Mouse (Mus musculus): ENCODE results near the gene Jazf1. TPM values are rescaled to one million over a fixed set of nuclear protein-coding genes. Genes with fewer than 3 reads are reported as not detected.

Gene Jazf1
- total RNA-seq, 2 experiments from 2014 or later, result 0.77 to 0.94 TPM

GRCm38 (mm10) chr6:53014460-53015455 is 53.7 kb downstream of the Jazf1 start:
- DNase-seq, result no peak
- intact Hi-C loops (cut with DNase I), result no loop called here

GRCm38 (mm10) chr6:53010286-53010685 is 58.1 kb downstream of the Jazf1 start:
- DNase-seq, result no peak
- intact Hi-C loops (cut with DNase I), result no loop called here

GRCm38 (mm10) chr6:53006032-53006431 is 62.4 kb downstream of the Jazf1 start:
- no peak for DNase-seq
- intact Hi-C loops (cut with DNase I), result no loop called here

GRCm38 (mm10) chr6:53005544-53005943 is 62.9 kb downstream of the Jazf1 start:
- DNase-seq, result no peak
- intact Hi-C loops (cut with DNase I), result no loop called here

- intact Hi-C loops (cut with DNase I), result no loop called here
- DNase-seq, result no peak
Observed at GRCm38 (mm10) chr6:52990816-52991215, 77.6 kb downstream of the Jazf1 start.

GRCm38 (mm10) chr6:52987905-52988640 is 80.4 kb downstream of the Jazf1 start:
- no peak for DNase-seq
- intact Hi-C loops (cut with DNase I), result no loop called here

- intact Hi-C loops (cut with DNase I), result no loop called here
- peak in 1 of 2 experiments; percentile 22 for DNase-seq
Observed at GRCm38 (mm10) chr6:52987391-52987790, 81.0 kb downstream of the Jazf1 start.

- DNase-seq, result no peak
- intact Hi-C loops (cut with DNase I), result no loop called here
Observed at GRCm38 (mm10) chr6:52982175-52982574, 86.3 kb downstream of the Jazf1 start.

GRCm38 (mm10) chr6:52979503-52979902 is 88.9 kb downstream of the Jazf1 start:
- DNase-seq, result no peak
- intact Hi-C loops (cut with DNase I), result no loop called here

- DNase-seq, result no peak
- intact Hi-C loops (cut with DNase I), result no loop called here
Observed at GRCm38 (mm10) chr6:52973351-52973750, 95.1 kb downstream of the Jazf1 start.

GRCm38 (mm10) chr6:52972138-52972537 is 96.3 kb downstream of the Jazf1 start:
- intact Hi-C loops (cut with DNase I), result no loop called here

GRCm38 (mm10) chr6:52969717-52970261 is 98.6 kb downstream of the Jazf1 start:
- intact Hi-C loops (cut with DNase I), result no loop called here
- DNase-seq, result peak in 1 of 2 experiments; percentile 56

More at GRCm38 (mm10) chr6:52972138-52972537, 96.3 kb downstream of the Jazf1 start:
- no peak for DNase-seq

GRCm38 (mm10) chr6:52968346-52968891 is 100.0 kb downstream of the Jazf1 start:
- intact Hi-C loops (cut with DNase I), result no loop called here

GRCm38 (mm10) chr6:52967557-52968270 is 100.7 kb downstream of the Jazf1 start:
- intact Hi-C loops (cut with DNase I), result no loop called here
- no peak for DNase-seq

More at GRCm38 (mm10) chr6:52968346-52968891, 100.0 kb downstream of the Jazf1 start:
- no peak for DNase-seq

GRCm38 (mm10) chr6:52966001-52966400 is 102.4 kb downstream of the Jazf1 start:
- no peak for DNase-seq
- intact Hi-C loops (cut with DNase I), result no loop called here

GRCm38 (mm10) chr6:52965340-52965739 is 103.1 kb downstream of the Jazf1 start:
- intact Hi-C loops (cut with DNase I), result no loop called here
- no peak for DNase-seq

GRCm38 (mm10) chr6:52963840-52964690 is 104.4 kb downstream of the Jazf1 start:
- no peak for DNase-seq
- intact Hi-C loops (cut with DNase I), result no loop called here

GRCm38 (mm10) chr6:52963430-52963732 is 105.0 kb downstream of the Jazf1 start:
- DNase-seq, result no peak
- intact Hi-C loops (cut with DNase I), result no loop called here

Measured in gastrocnemius, postnatal 36 days (tissue).